Comparison of ENCODE assay signal across 7 mouse cellular contexts in genomic region chr8:123101735-123102685, GRCm38 (mm10). TPM values are rescaled to one million over a fixed set of nuclear protein-coding genes. Genes with fewer than 3 reads are reported as not detected.
DNase-seq lines count a peak whose midpoint lies in the region; ATAC-seq lines count a peak whose summit lies in the region.

Rpl13 (plus strand) TSS chr8:123102350.

- 1% methylated on average over 56 of the region's 56 CpGs for WGBS in embryonic facial prominence, embryonic 11.5 days
- 2% methylated on average over 56 of the region's 56 CpGs for WGBS in limb, embryonic 10.5 days
- WGBS in midbrain, embryonic 13.5 days = 2% methylated on average over 56 of the region's 56 CpGs

- peak within 1 kb of the TSS; percentile 91 for H3K4me3 ChIP-seq in embryonic facial prominence, embryonic 11.5 days (ENCODE audit: low read depth, low read length)
- peak within 1 kb of the TSS; percentile 97 for H3K4me3 ChIP-seq in limb, embryonic 10.5 days
- H3K4me3 ChIP-seq in midbrain, embryonic 13.5 days (replicated peaks) = peak within 1 kb of the TSS; percentile 75

- H3K9ac ChIP-seq in embryonic facial prominence, embryonic 11.5 days (replicated peaks; ENCODE audit: low read length) = peak within 1 kb of the TSS; percentile 98
- H3K9ac ChIP-seq in midbrain, embryonic 13.5 days (replicated peaks) = peak within 1 kb of the TSS; percentile 99

- H3K27me3 ChIP-seq in embryonic facial prominence, embryonic 11.5 days (ENCODE audit: control insufficient read depth, insufficient read depth, low read length) = no peaks in the 10 kb centered on the region
- no peaks in the 10 kb centered on the region for H3K27me3 ChIP-seq in limb, embryonic 10.5 days (ENCODE audit: low read depth, poor library complexity, severe bottlenecking)
- no peaks in the 10 kb centered on the region for H3K27me3 ChIP-seq in midbrain, embryonic 13.5 days

- ATAC-seq in embryonic facial prominence, embryonic 11.5 days (replicated peaks; ENCODE audit: insufficient number of reproducible peaks, low FRiP score, low TSS enrichment, low read depth) = peak; percentile 93
- peak; percentile 85 for ATAC-seq in granulocyte monocyte progenitor cell, adult 5-6 weeks (replicated peaks; ENCODE audit: poor library complexity, severe bottlenecking)
- peak; percentile 98 for ATAC-seq in midbrain, embryonic 13.5 days

- H3K27ac ChIP-seq in embryonic facial prominence, embryonic 11.5 days (replicated peaks; ENCODE audit: low read depth, low read length) = peak within 1 kb of the TSS; percentile 89
- peak within 1 kb of the TSS; percentile 99 for H3K27ac ChIP-seq in limb, embryonic 10.5 days
- H3K27ac ChIP-seq in midbrain, embryonic 13.5 days = peak within 1 kb of the TSS; percentile 92

- peak; percentile 99 for DNase-seq in adrenal gland, postnatal 14 days
- peak; percentile 99 for DNase-seq in embryonic facial prominence, embryonic 11.5 days (ENCODE audit: low spot score)
- DNase-seq in kidney, adult 11 months = peak; percentile 96
- DNase-seq in limb, embryonic 10.5 days (ENCODE audit: low spot score) = peak; percentile 98
- peak; percentile 92 for DNase-seq in spleen, adult 12 weeks (ENCODE audit: low spot score)

- no peaks in the 10 kb centered on the region; the same call in 1 of the 2 replicates for H3K4me1 ChIP-seq in embryonic facial prominence, embryonic 11.5 days (ENCODE audit: control insufficient read depth, insufficient read depth, low read length)
- peaks cover 17% of the 10 kb centered on the region for H3K4me1 ChIP-seq in limb, embryonic 10.5 days
- peaks cover 16% of the 10 kb centered on the region for H3K4me1 ChIP-seq in midbrain, embryonic 13.5 days (replicated peaks)

- H3K4me2 ChIP-seq in embryonic facial prominence, embryonic 11.5 days (ENCODE audit: low read depth, low read length) = peak within 1 kb of the TSS; percentile 91
- peak within 1 kb of the TSS; percentile 96 for H3K4me2 ChIP-seq in midbrain, embryonic 13.5 days (replicated peaks)

- no peaks in the 10 kb centered on the region for H3K9me3 ChIP-seq in embryonic facial prominence, embryonic 11.5 days (replicated peaks; ENCODE audit: control insufficient read depth, low read length)
- no peaks in the 10 kb centered on the region for H3K9me3 ChIP-seq in limb, embryonic 10.5 days (replicated peaks)
- no peaks in the 10 kb centered on the region for H3K9me3 ChIP-seq in midbrain, embryonic 13.5 days

- H3K36me3 ChIP-seq in embryonic facial prominence, embryonic 11.5 days (replicated peaks; ENCODE audit: control insufficient read depth, insufficient read depth, low read depth, low read length) = peaks cover 11% of the 10 kb centered on the region
- peaks cover 52% of the 10 kb centered on the region for H3K36me3 ChIP-seq in limb, embryonic 10.5 days
- H3K36me3 ChIP-seq in midbrain, embryonic 13.5 days = peaks cover 44% of the 10 kb centered on the region

RNA-seq across cellular contexts. Expression of gene Rpl13, which starts in this region (rescaled TPM):
- 587 and 646 TPM in 2 replicates for total RNA-seq in adrenal gland, postnatal 14 days (2021)
- 1,667 and 1,682 TPM in 2 replicates for polyA plus RNA-seq in embryonic facial prominence, embryonic 11.5 days (2014; fragmentation: Nextera tagmentation; extraction: Ambion mirVana)
- 1,716 and 2,163 TPM in 2 replicates for total RNA-seq in granulocyte monocyte progenitor cell, adult 5-6 weeks (2014; fragmentation: Nextera tagmentation)
- total RNA-seq in granulocyte monocyte progenitor cell, adult 5-6 weeks (2017) = 2,167 and 2,701 TPM in 2 replicates
- 1,397 and 1,583 TPM in 2 replicates for polyA plus RNA-seq in limb, embryonic 10.5 days (2016; fragmentation: Nextera tagmentation; extraction: Ambion mirVana)
- 776 and 798 TPM in 2 replicates for polyA plus RNA-seq in midbrain, embryonic 13.5 days (2015; fragmentation: Nextera tagmentation; extraction: Ambion mirVana)

Comparison
In these comparisons a context has a peak if more than half of its experiments do, and no peak if none do; other contexts are left out.
1. Peak in every context shown above with its lines: DNase-seq, ATAC-seq, H3K4me3 ChIP-seq and H3K27ac ChIP-seq.